Mouse (Mus musculus) urinary bladder, postnatal 36 days (tissue): ENCODE measurements around the gene Vars.
"Not testable (repeated sequence)": the region's sequence is repeated elsewhere in the genome, so short reads cannot be mapped to it uniquely, and the experiment has no call there.

ENCODE experiments used
- DNase-seq, 2 experiments: peaks; one replicate each; pipeline ENCODE4 v3.0.0; 2022; ENCODE audit warnings: low spot score in 2 of 2, mixed read lengths in 1 of 2

Vars gene

DNA sequence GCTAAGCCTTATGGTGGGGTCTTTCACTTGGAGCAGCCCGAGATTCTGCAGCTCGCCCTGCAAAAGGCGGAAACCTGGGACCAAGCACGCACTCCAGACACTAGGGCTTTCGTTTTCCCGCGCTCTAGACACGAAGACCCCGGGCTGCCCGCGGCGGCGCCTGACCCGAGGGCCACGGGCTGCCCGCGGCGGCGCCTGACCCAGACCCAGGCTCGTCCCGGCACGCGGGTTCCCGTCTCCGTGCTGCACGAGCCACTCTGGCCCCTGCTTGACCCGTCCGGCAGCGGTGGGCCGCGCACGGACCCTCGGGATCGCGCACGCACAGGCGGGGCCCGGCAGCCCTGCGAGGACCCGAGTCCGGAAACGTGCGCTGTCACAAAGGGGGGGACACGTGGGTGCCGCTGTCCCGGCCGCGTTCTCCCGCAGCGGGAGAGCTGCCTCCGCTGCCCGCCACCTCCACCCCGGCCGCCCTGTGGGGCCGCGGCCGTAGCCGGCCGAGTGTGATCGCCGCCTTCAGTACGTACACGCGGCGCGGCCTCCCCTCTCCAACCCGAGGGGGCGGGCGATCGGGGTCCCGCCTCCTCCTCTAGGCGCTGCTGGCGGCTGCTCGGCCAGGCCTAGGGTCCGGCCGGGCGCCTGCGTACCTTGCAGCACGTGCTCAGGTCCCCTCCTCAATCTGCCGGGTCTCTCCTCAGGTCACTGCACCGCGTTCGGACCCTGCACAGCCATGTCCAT lies at the start of gene Vars:
Gene Vars (plus strand): TSS at position 271 of the 735 bp plus-strand sequence.
- DNase-seq = peak; percentile 82 to 85

DNA sequence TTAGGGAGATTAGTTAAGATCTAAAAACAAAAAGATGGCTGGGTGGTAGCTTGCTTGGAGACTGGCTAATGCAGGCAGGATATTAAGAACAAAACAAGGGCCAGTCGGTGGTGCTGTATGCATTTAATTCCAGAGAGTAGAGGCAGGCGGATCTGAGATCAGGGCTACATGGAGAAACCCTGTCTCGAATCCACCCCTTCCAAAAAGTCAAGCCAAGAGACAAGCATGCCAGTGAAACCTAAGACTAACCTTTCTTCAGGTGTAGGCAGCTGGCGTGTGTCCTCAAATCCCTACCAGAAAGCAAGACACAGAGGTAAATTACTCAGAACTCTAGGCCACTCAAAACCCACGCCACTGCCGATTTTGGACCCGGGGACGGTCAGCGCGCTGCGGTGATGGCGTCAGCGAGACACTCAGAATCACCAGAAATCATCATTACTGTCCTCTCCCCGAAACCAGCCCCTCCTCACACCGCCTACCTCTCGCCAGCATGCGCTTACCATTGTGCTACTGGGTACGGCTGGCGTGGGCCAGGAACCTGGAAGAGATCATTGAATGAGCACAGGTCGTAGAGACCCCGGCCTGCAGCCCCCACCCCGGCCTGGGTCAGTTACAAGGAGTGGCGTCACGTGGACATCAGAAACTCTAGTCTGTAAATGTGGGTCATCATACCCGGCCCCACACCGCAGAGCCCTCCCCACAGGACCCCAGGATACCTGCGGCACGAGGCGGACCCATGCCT lies 49.0 kb upstream of the Vars start:
- DNase-seq = no peak

DNA sequence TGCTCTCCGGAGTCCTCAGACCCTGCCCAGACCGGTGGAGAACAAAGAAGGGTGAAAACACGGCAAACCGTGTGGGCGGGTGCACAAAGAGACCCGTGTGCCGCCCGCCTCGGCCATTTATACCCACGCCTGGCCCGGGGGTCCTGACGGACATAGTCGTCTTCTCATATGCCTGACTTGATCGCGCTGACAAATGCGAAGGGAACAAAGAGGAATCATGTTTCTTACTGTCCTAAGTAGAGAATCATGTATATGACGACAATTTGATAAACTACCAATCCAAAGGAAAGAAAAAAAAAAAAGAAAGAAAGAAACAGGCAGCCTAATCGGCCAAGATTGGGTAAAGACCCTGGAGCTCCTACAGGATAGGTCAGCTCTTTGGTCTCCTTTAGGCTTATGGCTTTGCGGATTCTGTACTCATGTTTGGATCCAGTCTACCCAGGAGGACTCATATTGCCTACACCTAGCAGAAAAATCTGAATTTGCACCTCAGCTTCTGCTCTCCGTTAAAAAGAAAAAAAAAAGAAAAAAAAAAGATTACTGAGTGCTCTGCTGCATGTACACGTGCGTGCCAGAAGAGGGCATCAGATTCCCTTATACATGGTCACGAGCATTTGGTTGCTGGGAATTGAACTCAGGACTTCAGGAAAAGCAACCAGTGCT lies 48.3 kb upstream of the Vars start:
- peak; percentile 78 to 80 for DNase-seq

DNA sequence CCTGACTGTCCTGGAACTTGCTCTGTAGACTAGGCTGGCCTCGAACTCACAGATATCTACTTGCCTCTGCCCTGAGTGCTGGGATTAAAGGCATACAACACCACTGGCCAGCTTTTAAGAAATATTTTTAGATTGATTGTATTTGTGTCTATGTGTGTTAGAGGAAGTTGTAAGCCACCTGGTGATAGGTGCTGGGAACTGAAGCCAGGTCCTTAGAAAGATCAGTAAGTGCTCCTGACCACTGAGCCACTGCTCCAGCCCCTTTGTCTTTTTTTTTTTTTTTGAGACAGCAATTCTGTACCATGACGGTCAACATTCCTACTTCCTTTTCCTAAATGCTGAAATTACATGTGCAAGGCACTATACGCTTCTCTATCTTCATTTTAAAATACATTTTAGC lies 47.5 kb upstream of the Vars start:
- no peak for DNase-seq

DNA sequence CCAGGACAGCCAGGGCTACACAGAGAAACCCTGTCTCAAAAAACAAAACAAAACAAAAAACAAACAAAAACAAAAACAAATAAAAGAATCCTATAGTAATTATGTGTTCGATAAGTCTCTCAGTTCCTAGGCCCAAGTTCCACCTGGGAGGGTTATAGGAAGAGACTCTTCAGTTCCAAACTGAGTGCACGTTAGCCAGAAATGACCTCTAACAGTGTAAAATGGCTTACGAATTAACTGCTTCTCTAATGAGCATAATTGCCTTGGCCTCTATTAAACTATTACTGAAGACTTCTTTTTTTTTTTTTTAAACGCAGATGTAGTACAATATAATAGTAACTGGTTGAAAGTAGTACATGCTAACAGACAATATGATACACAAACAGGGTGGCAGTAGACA lies 46.9 kb upstream of the Vars start:
- DNase-seq = no peak

DNA sequence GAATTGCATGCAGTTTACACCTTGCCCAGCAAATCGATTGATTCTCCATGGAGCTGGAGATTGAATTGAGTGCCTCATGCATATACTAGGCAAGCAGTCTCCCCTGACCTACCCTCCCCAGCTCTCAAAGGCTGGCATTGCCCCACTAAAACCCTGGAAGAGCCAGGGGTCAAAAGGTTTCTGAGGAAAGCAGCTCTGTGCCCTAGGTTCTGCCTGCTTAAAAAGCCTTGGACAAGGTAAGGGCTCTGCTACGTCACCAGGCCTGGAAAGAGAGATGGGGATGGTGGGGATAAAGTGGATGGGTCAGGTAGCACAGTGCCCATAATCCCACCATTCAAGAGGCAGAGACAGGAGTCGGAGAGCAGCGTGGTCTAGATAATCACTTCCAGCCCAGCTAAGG lies 46.0 kb upstream of the Vars start:
- DNase-seq = no peak

DNA sequence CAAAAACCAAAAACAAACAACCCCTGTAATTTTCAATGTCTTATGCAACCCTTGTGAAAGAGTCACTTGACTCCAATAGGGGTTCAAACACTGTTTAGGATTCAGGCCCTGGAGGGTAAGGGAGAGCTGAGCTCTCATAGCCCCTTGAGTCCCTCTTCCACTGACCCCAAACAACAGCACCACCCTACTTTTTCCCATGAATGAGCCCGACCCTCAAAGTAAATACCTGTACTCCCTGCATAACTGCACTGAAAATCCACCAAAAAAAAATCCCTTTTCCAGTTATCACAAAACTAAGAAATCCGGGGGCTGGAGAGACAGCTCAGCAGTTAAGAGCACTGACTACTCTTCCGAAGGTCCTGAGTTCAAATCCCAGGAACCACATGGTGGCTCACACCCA lies 44.9 kb upstream of the Vars start:
- DNase-seq = no peak

DNA sequence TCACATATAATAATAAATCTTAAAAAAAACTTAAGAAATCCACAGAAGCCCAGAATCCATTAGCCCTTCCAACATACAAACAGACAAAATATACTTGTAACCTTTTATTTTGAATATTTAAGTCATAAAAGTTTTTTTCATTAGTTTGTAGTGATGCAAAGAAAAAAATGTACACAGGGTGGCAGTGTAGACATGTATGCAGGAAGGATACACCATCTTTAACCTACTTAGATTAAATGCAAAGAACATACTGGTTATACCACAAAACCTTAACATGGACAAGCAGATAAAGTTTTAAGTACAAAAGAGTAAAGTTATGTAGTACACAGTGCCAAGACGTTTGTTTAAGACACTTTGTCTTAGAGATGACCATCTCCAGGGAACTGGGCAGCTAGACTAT lies 44.4 kb upstream of the Vars start:
- no peak for DNase-seq

DNA sequence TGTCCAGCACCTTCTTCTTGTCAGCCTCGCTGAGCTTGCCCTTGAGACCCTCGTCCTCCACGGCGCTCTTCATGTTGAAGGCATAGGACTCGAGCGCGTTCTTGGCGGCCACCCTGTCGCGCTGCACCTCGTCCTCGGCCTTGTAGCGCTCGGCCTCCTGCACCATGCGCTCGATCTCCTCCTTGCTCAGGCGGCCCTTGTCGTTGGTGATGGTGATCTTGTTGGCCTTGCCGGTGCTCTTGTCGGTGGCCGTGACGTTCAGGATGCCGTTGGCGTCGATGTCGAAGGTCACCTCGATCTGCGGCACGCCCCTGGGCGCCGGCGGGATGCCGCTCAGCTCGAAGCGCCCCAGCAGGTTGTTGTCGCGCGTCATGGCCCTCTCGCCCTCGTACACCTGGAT lies 43.5 kb upstream of the Vars start:
- DNase-seq = not testable (repeated sequence)

DNA sequence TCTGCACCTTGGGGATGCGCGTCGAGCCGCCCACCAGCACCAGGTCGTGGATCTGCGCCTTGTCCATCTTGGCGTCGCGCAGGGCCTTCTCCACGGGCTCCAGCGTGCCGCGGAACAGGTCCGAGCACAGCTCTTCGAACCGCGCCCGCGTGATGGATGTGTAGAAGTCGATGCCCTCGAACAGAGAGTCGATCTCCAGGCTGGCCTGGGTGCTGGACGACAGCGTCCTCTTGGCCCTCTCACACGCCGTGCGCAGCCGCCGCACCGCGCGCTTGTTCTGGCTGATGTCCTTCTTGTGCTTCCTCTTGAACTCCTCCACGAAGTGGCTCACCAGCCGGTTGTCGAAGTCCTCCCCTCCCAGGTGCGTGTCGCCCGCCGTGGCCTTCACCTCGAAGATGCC lies 42.8 kb upstream of the Vars start:
- DNase-seq = not testable (repeated sequence)

DNA sequence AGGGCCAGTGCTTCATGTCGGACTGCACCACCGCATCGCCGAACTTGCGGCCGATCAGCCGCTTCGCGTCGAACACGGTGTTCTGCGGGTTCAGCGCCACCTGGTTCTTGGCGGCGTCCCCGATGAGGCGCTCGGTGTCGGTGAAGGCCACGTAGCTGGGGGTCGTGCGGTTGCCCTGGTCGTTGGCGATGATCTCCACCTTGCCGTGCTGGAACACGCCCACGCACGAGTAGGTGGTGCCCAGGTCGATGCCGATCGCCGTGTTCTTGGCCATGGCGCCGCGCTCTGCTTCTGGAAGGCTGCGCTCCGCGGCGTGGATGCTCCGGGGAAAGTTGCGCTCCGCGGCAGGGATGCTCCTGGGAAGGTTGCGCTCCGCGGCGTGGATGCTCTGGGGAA lies 42.1 kb upstream of the Vars start:
- DNase-seq = not testable (repeated sequence)

DNA sequence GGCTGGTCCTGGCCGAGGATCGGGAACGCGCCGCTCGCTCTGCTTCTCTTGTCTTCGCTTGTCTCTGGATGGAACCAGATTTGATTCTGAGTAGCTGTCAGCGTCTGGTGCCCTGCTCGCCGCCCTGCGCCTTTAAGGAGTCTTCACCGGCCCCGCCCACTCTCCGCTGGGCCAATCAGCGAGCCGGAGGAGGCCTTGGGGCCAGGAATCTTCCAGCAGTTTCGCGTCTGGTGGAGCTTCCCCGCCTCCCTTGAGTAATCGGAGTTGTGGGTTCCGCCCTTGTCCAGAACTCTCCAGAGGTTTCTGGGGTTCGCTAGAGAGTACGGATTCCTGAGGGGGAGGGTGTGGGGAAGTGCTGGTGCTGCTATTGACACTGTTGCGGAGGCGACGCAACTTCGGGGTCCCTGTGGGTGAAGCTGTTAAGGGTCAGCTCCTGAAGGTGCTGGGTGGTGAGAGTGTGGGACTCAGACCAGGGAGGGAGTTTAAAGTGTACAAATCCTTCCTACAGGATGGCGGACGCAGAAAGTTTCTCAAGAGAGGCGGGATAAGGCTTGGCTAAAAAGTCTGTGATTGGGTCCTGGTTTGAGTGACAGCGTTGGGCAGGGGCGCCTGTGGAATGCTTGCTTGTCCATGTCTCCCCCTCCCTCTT lies 41.5 kb upstream of the Vars start, which contains the start of gene Hspa1b:
Gene Hspa1b (minus strand): TSS at position 109 of the 649 bp plus-strand sequence.
- DNase-seq = peak; percentile 88 to 89

DNA sequence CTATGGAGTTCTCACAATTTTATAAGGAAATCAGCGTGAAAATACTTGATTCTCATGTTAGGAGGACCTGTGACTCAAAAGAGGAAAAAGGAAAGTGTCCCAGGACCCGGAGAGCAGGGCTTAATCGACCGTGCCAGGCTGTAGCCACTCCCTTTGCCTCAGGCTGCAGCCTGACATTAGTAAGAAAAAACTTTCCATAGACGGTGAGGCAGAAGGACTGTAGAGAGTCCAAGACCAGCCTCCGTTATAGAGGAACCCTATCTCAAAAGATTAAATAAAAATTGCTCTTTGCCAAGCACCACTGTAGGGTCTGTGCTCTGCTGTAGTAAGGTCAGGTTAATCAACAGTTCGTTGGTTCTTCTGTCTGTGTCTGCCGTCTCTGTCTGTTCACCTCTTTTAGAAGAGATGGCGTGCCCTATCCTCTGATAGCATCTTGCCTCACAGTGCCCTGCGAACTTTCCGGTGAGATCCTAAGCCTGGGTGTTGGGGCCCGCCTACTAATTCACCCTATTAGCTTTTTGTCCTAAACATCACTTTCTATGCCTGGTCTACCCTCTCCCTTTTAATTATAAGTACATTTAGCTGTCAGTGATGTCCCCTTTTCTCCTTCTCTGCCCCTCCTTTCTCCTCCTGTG lies 40.8 kb upstream of the Vars start:
- DNase-seq = no peak

DNA sequence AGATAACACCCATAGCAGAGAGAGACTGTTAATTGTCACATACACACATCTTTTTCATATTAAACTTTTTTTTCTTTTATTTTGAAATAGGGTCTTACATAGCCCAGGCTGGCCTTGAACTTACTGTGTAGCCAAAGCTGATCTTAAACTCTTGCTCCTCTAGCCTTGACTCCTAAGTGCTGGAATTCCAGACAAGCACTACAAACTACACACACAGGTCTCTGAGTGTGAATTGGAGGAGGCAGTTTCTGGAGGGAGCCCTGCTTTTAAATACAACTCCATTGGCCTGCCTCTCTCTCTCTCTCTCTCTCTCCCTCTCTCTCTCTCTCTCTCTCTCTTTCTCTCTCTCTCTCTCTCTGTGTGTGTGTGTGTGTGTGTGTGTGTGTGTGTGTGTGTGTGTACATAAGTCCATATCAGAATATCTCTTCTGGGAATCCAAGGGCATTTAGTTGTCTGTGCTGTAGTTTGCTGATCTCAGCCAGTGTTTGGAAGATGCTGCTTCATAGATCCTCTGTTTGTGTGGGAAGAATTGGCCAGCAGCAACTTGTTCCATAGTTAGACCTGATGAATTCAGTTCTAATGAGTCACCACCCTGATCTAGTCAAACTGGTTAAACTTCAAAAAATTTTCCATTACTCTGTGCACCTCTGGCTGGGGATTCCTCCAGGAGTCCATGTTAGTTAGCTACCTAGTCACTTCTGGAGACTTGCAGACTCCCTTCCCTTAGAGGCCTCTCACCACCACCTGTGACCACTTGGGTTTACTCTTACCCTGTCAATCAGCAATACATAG lies 39.9 kb upstream of the Vars start:
- DNase-seq = no peak

DNA sequence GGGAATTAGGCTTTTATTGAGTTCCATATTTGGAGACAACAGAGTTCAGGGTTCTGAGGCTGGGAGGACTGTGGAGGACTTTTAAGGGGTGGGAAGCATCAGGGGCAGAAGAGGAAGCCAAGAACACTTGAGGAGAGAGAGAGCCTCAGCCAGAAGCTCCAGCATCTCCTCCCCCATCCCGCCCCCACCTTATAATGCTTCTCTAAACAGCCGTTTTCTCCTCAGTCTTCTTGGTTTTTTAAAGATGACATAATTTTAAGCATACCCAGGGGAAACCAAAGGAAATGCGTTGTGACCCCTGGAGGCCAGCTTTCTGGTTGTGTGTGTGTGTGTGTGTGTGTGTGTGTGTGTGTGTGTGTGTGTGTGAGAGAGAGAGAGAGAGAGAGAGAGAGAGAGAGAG lies 38.7 kb upstream of the Vars start:
- DNase-seq = no peak

DNA sequence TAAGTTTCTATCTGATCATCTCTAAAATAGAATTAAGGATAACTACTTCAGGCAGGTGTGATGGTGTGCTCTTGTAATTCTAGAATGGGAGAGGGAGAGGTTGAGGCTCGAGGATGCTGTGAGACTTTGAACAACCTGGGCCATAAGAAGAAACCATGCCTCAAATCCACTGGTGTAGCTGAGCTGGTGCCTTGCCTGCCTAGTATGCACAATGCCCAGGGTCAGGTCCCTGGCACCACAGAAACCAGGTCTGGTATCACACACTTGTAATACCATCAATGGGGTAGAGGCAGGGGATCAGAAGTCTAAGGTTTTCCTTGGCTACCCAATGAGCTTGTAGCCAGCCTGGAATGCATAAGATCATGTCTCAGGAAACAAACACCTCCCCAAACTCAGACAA lies 37.9 kb upstream of the Vars start:
- no peak for DNase-seq

DNA sequence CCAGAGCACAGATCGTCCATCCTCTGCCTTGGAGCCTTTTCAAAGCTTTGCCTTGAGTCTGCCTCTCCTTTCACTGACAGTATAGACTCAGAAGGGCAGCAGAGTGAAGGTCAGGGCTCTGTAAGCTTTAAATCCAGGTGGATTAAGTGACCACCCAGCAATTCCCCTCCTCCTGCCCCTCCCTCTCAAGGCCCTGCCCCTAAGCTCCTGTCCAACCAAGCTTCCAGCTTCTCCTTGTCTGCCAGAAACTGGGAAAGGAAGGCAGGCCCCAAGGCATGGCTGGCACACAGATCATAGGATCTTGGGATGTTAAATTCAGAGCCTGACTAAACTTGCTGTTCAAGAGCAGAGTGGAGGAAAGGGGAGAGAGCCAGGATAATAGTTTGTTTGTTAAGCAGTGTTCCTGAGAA lies 36.1 kb upstream of the Vars start:
- peak in 1 of 2 experiments; percentile 52 for DNase-seq

DNA sequence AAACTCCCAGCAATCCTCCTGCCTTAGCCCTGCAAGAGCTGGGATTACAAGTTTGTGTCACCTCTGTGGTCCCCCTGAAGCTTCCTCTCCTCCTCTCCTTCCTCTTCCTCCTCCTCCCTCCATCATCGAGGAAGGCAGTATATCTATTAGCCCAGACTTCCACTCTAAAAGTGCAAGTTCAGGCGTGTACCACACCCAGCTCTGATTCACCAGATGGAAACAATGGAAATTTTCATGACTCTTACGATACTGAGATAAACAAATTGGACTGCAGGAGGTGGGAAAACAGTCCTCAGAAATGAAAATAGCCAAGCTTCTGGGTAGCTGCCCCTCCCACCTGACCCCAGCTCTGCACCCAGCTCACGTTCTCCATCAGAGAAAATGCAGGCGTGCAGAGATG lies 35.2 kb upstream of the Vars start:
- DNase-seq = no peak

DNA sequence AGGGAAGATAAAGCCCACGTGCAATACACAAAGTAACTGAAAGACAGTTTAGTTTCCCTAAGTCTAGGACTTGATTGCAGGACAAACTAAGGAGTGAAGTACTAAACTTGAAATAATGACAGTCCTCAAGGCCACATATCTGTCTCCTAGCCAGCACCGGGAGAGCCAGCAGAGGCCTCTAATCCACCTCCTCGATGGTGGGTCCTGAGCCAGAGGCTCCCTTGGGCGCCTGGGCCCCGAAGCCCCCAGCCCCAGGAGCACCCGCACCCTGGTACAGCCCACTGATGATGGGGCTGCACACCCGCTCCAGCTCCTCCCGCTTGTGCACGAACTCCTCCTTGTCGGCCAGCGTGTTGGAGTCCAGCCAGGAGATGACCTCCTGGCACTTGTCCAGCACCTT lies 31.0 kb upstream of the Vars start, which contains the start of gene Gm20481:
Gene Gm20481 (plus strand): TSS at position 91 of the 400 bp plus-strand sequence.
- DNase-seq = not testable (repeated sequence)

DNA sequence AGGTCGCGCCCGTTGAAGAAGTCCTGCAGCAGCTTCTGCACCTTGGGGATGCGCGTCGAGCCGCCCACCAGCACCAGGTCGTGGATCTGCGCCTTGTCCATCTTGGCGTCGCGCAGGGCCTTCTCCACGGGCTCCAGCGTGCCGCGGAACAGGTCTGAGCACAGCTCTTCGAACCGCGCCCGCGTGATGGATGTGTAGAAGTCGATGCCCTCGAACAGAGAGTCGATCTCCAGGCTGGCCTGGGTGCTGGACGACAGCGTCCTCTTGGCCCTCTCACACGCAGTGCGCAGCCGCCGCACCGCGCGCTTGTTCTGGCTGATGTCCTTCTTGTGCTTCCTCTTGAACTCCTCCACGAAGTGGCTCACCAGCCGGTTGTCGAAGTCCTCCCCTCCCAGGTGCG lies 29.9 kb upstream of the Vars start:
- DNase-seq = not testable (repeated sequence)

DNA sequence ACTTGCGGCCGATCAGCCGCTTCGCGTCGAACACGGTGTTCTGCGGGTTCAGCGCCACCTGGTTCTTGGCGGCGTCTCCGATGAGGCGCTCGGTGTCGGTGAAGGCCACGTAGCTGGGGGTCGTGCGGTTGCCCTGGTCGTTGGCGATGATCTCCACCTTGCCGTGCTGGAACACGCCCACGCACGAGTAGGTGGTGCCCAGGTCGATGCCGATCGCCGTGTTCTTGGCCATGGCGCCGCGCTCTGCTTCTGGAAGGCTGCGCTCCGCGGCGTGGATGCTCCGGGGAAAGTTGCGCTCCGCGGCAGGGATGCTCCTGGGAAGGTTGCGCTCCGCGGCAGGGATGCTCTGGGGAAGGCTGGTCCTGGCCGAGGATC lies 29.1 kb upstream of the Vars start:
- DNase-seq = not testable (repeated sequence)
